ENCODE assay signal across 22 mouse cellular contexts in genomic region chr1:164384972-164385371, GRCm38 (mm10).
A peak's percentile ranks its signal among the peaks of the same experiment; 100 is the strongest.
DNase-seq lines count a peak whose midpoint lies in the region; ATAC-seq and TF ChIP-seq lines count a peak whose summit lies in the region.
"Had no signal": no experiment of that assay in that cellular context is flagged by ENCODE, and none has a peak within 500 bp of the region (broad histone marks: within the 10 kb centered on the region; RNA-seq: fewer than 3 reads in every experiment).

No protein-coding gene starts in this region.

- no peaks in the 10 kb centered on the region for H3K36me3 ChIP-seq in heart, embryonic 10.5 days
- no peaks in the 10 kb centered on the region for H3K36me3 ChIP-seq in hindbrain, postnatal 0 days (ENCODE audit: insufficient read depth, low read length)
- H3K36me3 ChIP-seq in hindbrain, embryonic 14.5 days (replicated peaks; ENCODE audit: control insufficient read depth, insufficient read depth): no peaks in the 10 kb centered on the region
- H3K36me3 ChIP-seq in midbrain, embryonic 15.5 days (replicated peaks): 0 out of 2 replicates have a peak, but pooled peaks cover 4% of the 10 kb centered on the region
- H3K36me3 ChIP-seq in midbrain, embryonic 14.5 days (ENCODE audit: control insufficient read depth, insufficient read depth, low read length): 0 out of 2 replicates have a peak, but pooled peaks cover 2% of the 10 kb centered on the region

- no peak overlapping the region for H3K4me3 ChIP-seq in heart, embryonic 10.5 days
- H3K4me3 ChIP-seq in hindbrain, postnatal 0 days (ENCODE audit: low read length): no peak overlapping the region
- no peak overlapping the region for H3K4me3 ChIP-seq in hindbrain, embryonic 14.5 days (replicated peaks; ENCODE audit: low read length)
- no peak overlapping the region for H3K4me3 ChIP-seq in midbrain, embryonic 15.5 days
- no peak overlapping the region for H3K4me3 ChIP-seq in midbrain, embryonic 14.5 days (replicated peaks; ENCODE audit: low read depth, low read length)

- intact Hi-C loops in heart, postnatal 25 days (cut with DNase I): no loop called here
- intact Hi-C loops in heart, postnatal 36 days (cut with DNase I): no loop called here

- no peak overlapping the region for H3K27ac ChIP-seq in heart, embryonic 10.5 days
- H3K27ac ChIP-seq in hindbrain, postnatal 0 days: no peak overlapping the region
- no peak overlapping the region for H3K27ac ChIP-seq in hindbrain, embryonic 14.5 days
- H3K27ac ChIP-seq in midbrain, embryonic 15.5 days: no peak overlapping the region
- H3K27ac ChIP-seq in midbrain, embryonic 14.5 days (replicated peaks; ENCODE audit: low read depth, low read length): no peak overlapping the region

- H3K9ac ChIP-seq in hindbrain, postnatal 0 days (replicated peaks; ENCODE audit: low read length): no peak overlapping the region
- no peak overlapping the region for H3K9ac ChIP-seq in hindbrain, embryonic 14.5 days
- H3K9ac ChIP-seq in midbrain, embryonic 15.5 days: no peak overlapping the region
- H3K9ac ChIP-seq in midbrain, embryonic 14.5 days (replicated peaks; ENCODE audit: low read length): no peak overlapping the region

- H3K27me3 ChIP-seq in heart, embryonic 10.5 days (ENCODE audit: insufficient read depth, poor library complexity, severe bottlenecking): no peaks in the 10 kb centered on the region
- H3K27me3 ChIP-seq in hindbrain, postnatal 0 days (ENCODE audit: insufficient read depth, low read length): no peaks in the 10 kb centered on the region
- no peaks in the 10 kb centered on the region for H3K27me3 ChIP-seq in hindbrain, embryonic 14.5 days (ENCODE audit: control insufficient read depth, insufficient read depth, low read length)
- no peaks in the 10 kb centered on the region for H3K27me3 ChIP-seq in midbrain, embryonic 15.5 days (replicated peaks)
- H3K27me3 ChIP-seq in midbrain, embryonic 14.5 days (ENCODE audit: control insufficient read depth, insufficient read depth, low read length): no peaks in the 10 kb centered on the region
- H3K27me3 ChIP-seq: CH12.LX, Patski had no signal

- no peaks in the 10 kb centered on the region for H3K4me1 ChIP-seq in heart, embryonic 10.5 days
- H3K4me1 ChIP-seq in hindbrain, postnatal 0 days (ENCODE audit: insufficient read depth, low read length): no peaks in the 10 kb centered on the region
- H3K4me1 ChIP-seq in hindbrain, embryonic 14.5 days (replicated peaks; ENCODE audit: control insufficient read depth, insufficient read depth, low read length): no peaks in the 10 kb centered on the region
- no peaks in the 10 kb centered on the region for H3K4me1 ChIP-seq in midbrain, embryonic 15.5 days
- no peaks in the 10 kb centered on the region for H3K4me1 ChIP-seq in midbrain, embryonic 14.5 days (ENCODE audit: control insufficient read depth, insufficient read depth, low read length)

- no peak for TF ChIP-seq CTCF in hindbrain, postnatal 0 days (IDR thresholded peaks at IDR 0.05; ENCODE audit: low read depth)

- H3K4me2 ChIP-seq in hindbrain, postnatal 0 days (ENCODE audit: low read depth, low read length): no peak overlapping the region
- H3K4me2 ChIP-seq in hindbrain, embryonic 14.5 days (replicated peaks): no peak overlapping the region
- no peak overlapping the region for H3K4me2 ChIP-seq in midbrain, embryonic 15.5 days
- no peak overlapping the region for H3K4me2 ChIP-seq in midbrain, embryonic 14.5 days (ENCODE audit: low read length)

- DNase-seq in heart, adult 11 months: peak; percentile 55
- DNase-seq in heart, postnatal 25 days (ENCODE audit: low spot score): no peak
- peak; percentile 54 for DNase-seq in heart, embryonic 10.5 days (ENCODE audit: low spot score)
- no peak for DNase-seq in heart, postnatal 36 days
- no peak for DNase-seq in hindbrain, postnatal 0 days (ENCODE audit: low spot score)
- DNase-seq in hindbrain, embryonic 14.5 days (ENCODE audit: low spot score): no peak
- no peak for DNase-seq in midbrain, embryonic 14.5 days
- DNase-seq: adrenal gland, adult 2 months; adrenal gland, adult 8-10 months; adrenal gland, postnatal 10 days; adrenal gland, postnatal 14 days; adrenal gland, postnatal 25 days; adrenal gland, postnatal 36 days; B cell, adult 2 months; cerebellum, adult 11 months; cerebellum, adult 11-12 months had no signal

- 0 out of 2 replicates have a peak, but pooled peaks have one; percentile 59 for ATAC-seq in hindbrain, postnatal 0 days
- no peak for ATAC-seq in hindbrain, embryonic 14.5 days (ENCODE audit: low FRiP score)
- ATAC-seq in midbrain, embryonic 15.5 days (replicated peaks): 0 out of 2 replicates have a peak, but pooled peaks have one; percentile 56
- ATAC-seq in midbrain, embryonic 14.5 days (ENCODE audit: low FRiP score, low TSS enrichment): no peak
- ATAC-seq: activated CD4-positive, CD25-positive, alpha-beta regulatory T cell, adult 4 months; CD4-positive, CD25-positive, alpha-beta regulatory T cell, adult 4 months; Patski had no signal

- 84% methylated on average over 6 of the region's 6 CpGs for WGBS in heart, embryonic 10.5 days
- WGBS in hindbrain, postnatal 0 days: 82% methylated on average over 6 of the region's 6 CpGs
- 87% methylated on average over 6 of the region's 6 CpGs for WGBS in hindbrain, embryonic 14.5 days
- WGBS in midbrain, embryonic 15.5 days: 88% methylated on average over 6 of the region's 6 CpGs
- 85% methylated on average over 6 of the region's 6 CpGs for WGBS in midbrain, embryonic 14.5 days

- H3K9me3 ChIP-seq in heart, embryonic 10.5 days: no peaks in the 10 kb centered on the region
- no peaks in the 10 kb centered on the region for H3K9me3 ChIP-seq in hindbrain, postnatal 0 days (ENCODE audit: low read length)
- no peaks in the 10 kb centered on the region for H3K9me3 ChIP-seq in hindbrain, embryonic 14.5 days (ENCODE audit: control insufficient read depth, low read length)
- no peaks in the 10 kb centered on the region for H3K9me3 ChIP-seq in midbrain, embryonic 15.5 days
- no peaks in the 10 kb centered on the region for H3K9me3 ChIP-seq in midbrain, embryonic 14.5 days (ENCODE audit: control insufficient read depth, low read length)
- H3K9me3 ChIP-seq: G1E had no signal

Comparison
In these comparisons a context has a peak if more than half of its experiments do, and no peak if none do; other contexts are left out.
1. DNase-seq: peak in heart, adult 11 months (single experiment) and heart, embryonic 10.5 days (single experiment); none in heart, postnatal 25 days (single experiment), heart, postnatal 36 days (0 of 2), hindbrain, postnatal 0 days (single experiment), hindbrain, embryonic 14.5 days (single experiment) and midbrain, embryonic 14.5 days (single experiment).
2. ATAC-seq: peak in hindbrain, postnatal 0 days (single experiment) and midbrain, embryonic 15.5 days (single experiment); none in hindbrain, embryonic 14.5 days (single experiment) and midbrain, embryonic 14.5 days (single experiment).